Mouse (Mus musculus) lung, postnatal 25 days (tissue): ENCODE data around the gene Cyp2d40.
"Not testable (repeated sequence)": the region's sequence is repeated elsewhere in the genome, so short reads cannot be mapped to it uniquely, and the experiment has no call there.

Experiments
- DNase-seq: peaks from one replicate; pipeline ENCODE4 v3.0.0; 2022; ENCODE audit warnings: low spot score

Cyp2d40 gene

GRCm38 (mm10) chr15:82763631-82764420, at the start of gene Cyp2d40:
Gene Cyp2d40 (minus strand): TSS chr15:82764183.
- DNase-seq = no peak

GRCm38 (mm10) chr15:82810556-82810955, 46.6 kb upstream of the Cyp2d40 start:
- DNase-seq = no peak

GRCm38 (mm10) chr15:82809511-82809910, 45.5 kb upstream of the Cyp2d40 start:
- no peak for DNase-seq

- DNase-seq = no peak
Observed at GRCm38 (mm10) chr15:82806969-82807763, 43.2 kb upstream of the Cyp2d40 start.

- DNase-seq = peak; percentile 73
Observed at GRCm38 (mm10) chr15:82804708-82805639, 41.0 kb upstream of the Cyp2d40 start.

GRCm38 (mm10) chr15:82795936-82796440, 32.0 kb upstream of the Cyp2d40 start:
- no peak for DNase-seq

GRCm38 (mm10) chr15:82794277-82794676, 30.3 kb upstream of the Cyp2d40 start, which contains the start of gene Cyp2d26:
Gene Cyp2d26 (minus strand): TSS chr15:82794294.
- no peak for DNase-seq

GRCm38 (mm10) chr15:82793868-82794267, 29.9 kb upstream of the Cyp2d40 start:
- no peak for DNase-seq

GRCm38 (mm10) chr15:82793454-82793853, 29.5 kb upstream of the Cyp2d40 start:
- DNase-seq = no peak

- DNase-seq = no peak
Observed at GRCm38 (mm10) chr15:82792566-82792965, 28.6 kb upstream of the Cyp2d40 start.

- DNase-seq = no peak
Observed at GRCm38 (mm10) chr15:82784581-82784980, 20.6 kb upstream of the Cyp2d40 start.

- no peak for DNase-seq
Observed at GRCm38 (mm10) chr15:82783800-82784199, 19.8 kb upstream of the Cyp2d40 start.

- DNase-seq = not testable (repeated sequence)
Observed at GRCm38 (mm10) chr15:82777856-82778255, 13.9 kb upstream of the Cyp2d40 start.

- no peak for DNase-seq
Observed at GRCm38 (mm10) chr15:82765943-82766342, 2.0 kb upstream of the Cyp2d40 start.

GRCm38 (mm10) chr15:82764881-82765280, 898 bp upstream of the Cyp2d40 start:
- DNase-seq = no peak

GRCm38 (mm10) chr15:82748141-82748540, 15.8 kb downstream of the Cyp2d40 start:
- DNase-seq = no peak

- no peak for DNase-seq
Observed at GRCm38 (mm10) chr15:82747516-82747915, 16.5 kb downstream of the Cyp2d40 start.

GRCm38 (mm10) chr15:82733331-82733925, 30.6 kb downstream of the Cyp2d40 start:
- not testable (repeated sequence) for DNase-seq
